Mouse (Mus musculus): ENCODE measurements at regions not wholly inside any gene's neighbourhood (a gene's known extent, or its start where the extent isn't known, plus 50 kb on each side); places are given as distances from the start of the nearest gene placed in this dataset.

- no peaks in the 10 kb centered on the region for H3K4me1 ChIP-seq (ENCODE audit: insufficient read depth)
- H3K9me3 ChIP-seq (ENCODE audit: low read length): no peaks in the 10 kb centered on the region
- ATAC-seq (no peak), DNase-seq (no peak)
- no peaks in the 10 kb centered on the region for H3K36me3 ChIP-seq (ENCODE audit: insufficient read depth)
- no peak overlapping the region for H3K9ac ChIP-seq
- H3K27ac ChIP-seq (ENCODE audit: low read depth, low read length): no peak overlapping the region
- WGBS: 42% methylated on average over 12 of the region's 12 CpGs
- H3K4me2 ChIP-seq (ENCODE audit: low read depth): no peak overlapping the region
- H3K4me3 ChIP-seq (ENCODE audit: low read depth, low read length): no peak overlapping the region
- no peak for TF ChIP-seq CTCF (IDR thresholded peaks at IDR 0.05; ENCODE audit: low read depth)
- H3K27me3 ChIP-seq (ENCODE audit: insufficient read depth, low read length): no peaks in the 10 kb centered on the region
Measured at GRCm38 (mm10) chr15:93000121-93000520, 274.9 kb downstream of the Gxylt1 start.

DNA sequence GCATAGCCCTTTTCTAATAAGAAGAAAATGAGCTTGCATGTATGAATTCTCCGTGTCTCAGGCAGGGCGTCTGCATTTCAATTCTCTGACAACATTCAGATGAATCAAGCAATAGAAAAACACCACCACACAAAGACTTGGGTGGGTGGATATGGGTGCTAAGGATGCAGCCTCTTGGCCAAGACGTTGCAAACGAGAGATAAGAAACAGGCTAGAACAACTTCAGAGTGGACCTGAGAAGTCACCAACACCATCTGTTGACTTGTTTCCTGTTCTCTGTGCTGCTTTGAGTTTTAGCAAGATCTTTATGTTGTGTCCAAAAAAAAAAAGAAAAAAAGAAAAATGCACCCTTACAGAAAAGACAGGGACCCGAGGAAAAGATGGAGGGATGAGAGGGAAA lies 277.0 kb downstream of the Gxylt1 start:
- H3K4me3 ChIP-seq (ENCODE audit: low read depth, low read length): no peak overlapping the region
- H3K9ac ChIP-seq: no peak overlapping the region
- no peak for TF ChIP-seq CTCF (IDR thresholded peaks at IDR 0.05; ENCODE audit: low read depth)
- no peaks in the 10 kb centered on the region for H3K36me3 ChIP-seq (ENCODE audit: insufficient read depth)
- ATAC-seq: no peak
- WGBS: 74% methylated on average over 5 of the region's 5 CpGs
- H3K27ac ChIP-seq (ENCODE audit: low read depth, low read length): no peak overlapping the region
- H3K9me3 ChIP-seq (ENCODE audit: low read length): no peaks in the 10 kb centered on the region
- no peaks in the 10 kb centered on the region for H3K27me3 ChIP-seq (ENCODE audit: insufficient read depth, low read length)
- H3K4me2 ChIP-seq (ENCODE audit: low read depth): no peak overlapping the region
- no peak for DNase-seq
- no peaks in the 10 kb centered on the region for H3K4me1 ChIP-seq (ENCODE audit: insufficient read depth)

GRCm38 (mm10) chr15:92994191-92994671 lies 280.7 kb downstream of the Gxylt1 start:
- Histone ChIP-seq H3K27me3 (ENCODE audit: insufficient read depth, low read length) (no peaks in the 10 kb centered on the region), H3K27ac (ENCODE audit: low read depth, low read length) (peak overlapping the region; percentile 50; the same call in 1 of the 2 replicates), H3K4me1 (ENCODE audit: insufficient read depth) (no peaks in the 10 kb centered on the region), H3K9ac (no peak overlapping the region), H3K4me3 (ENCODE audit: low read depth, low read length) (no peak overlapping the region), H3K9me3 (ENCODE audit: low read length) (no peaks in the 10 kb centered on the region), H3K4me2 (ENCODE audit: low read depth) (peak overlapping the region; percentile 19; the same call in 1 of the 2 replicates), H3K36me3 (ENCODE audit: insufficient read depth) (no peaks in the 10 kb centered on the region)
- DNase-seq: peak; percentile 70
- WGBS: 23% methylated on average over 11 of the region's 11 CpGs
- no peak for TF ChIP-seq CTCF (IDR thresholded peaks at IDR 0.05; ENCODE audit: low read depth)
- ATAC-seq: peak; percentile 73

DNA sequence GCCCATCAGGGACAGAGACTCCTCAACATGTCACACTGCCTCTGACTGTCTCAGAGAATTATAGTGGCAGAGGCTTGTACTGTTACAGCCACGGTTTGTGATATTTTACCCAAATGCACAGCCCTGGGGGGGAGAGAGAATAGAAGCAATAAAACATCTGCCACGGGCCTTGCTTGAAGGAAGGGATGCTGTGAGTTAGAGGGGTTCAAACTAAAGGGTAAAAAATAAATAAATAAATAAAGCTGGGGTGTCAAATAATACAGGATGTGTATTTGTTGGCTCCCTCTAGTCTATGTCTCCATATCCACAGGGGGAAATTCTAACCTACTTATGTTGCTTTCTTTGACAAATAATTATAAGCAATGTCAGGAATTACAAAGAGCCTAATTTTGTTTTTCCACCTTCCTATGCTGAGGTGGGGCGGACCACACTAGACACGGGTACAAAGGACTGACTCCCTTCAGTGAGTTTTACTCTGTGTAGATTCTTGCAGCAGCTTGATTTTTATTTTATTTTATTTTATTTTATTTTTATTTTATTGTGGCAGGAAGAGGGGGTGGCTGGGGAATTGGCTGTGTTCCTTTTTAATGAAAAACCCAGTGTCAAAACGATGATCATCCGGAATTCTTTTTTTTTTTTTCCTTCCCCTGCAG lies 281.3 kb downstream of the Gxylt1 start:
- Histone ChIP-seq H3K4me1 (ENCODE audit: insufficient read depth) (no peaks in the 10 kb centered on the region), H3K27me3 (ENCODE audit: insufficient read depth, low read length) (no peaks in the 10 kb centered on the region), H3K4me3 (ENCODE audit: low read depth, low read length) (no peak overlapping the region), H3K9ac (no peak overlapping the region), H3K4me2 (ENCODE audit: low read depth) (peak overlapping the region; percentile 19; the same call in 1 of the 2 replicates), H3K36me3 (ENCODE audit: insufficient read depth) (no peaks in the 10 kb centered on the region), H3K9me3 (ENCODE audit: low read length) (no peaks in the 10 kb centered on the region), H3K27ac (ENCODE audit: low read depth, low read length) (no peak overlapping the region)
- DNase-seq: no peak
- WGBS: 46% methylated on average over 6 of the region's 6 CpGs
- 0 out of 2 replicates have a peak, but pooled peaks have one; percentile 3 for ATAC-seq
- no peak for TF ChIP-seq CTCF (IDR thresholded peaks at IDR 0.05; ENCODE audit: low read depth)

DNA sequence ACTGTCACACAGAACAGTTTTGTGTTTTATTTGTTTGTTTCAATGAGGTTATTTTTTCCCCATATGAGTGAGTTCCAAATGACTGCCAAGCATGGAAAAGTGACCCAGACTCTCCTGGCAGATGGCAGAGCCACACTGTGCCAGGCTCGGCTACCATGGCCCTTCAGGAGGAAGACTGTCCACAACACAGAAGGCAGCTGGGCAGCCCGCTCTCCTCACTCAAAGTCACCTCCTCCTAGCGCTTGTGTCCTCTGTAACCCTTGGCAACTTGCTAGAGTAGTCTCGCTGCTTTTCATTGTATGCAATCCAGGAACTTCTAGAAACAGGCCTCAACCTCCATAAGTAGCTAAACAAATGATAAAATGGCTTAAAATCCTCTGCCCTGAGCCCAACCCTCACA lies 299.2 kb downstream of the Gxylt1 start:
- Histone ChIP-seq H3K27ac (ENCODE audit: low read depth, low read length) (no peak overlapping the region), H3K4me2 (ENCODE audit: low read depth) (no peak overlapping the region), H3K4me1 (ENCODE audit: insufficient read depth) (no peaks in the 10 kb centered on the region), H3K9ac (no peak overlapping the region), H3K4me3 (ENCODE audit: low read depth, low read length) (no peak overlapping the region), H3K27me3 (ENCODE audit: insufficient read depth, low read length) (no peaks in the 10 kb centered on the region), H3K9me3 (ENCODE audit: low read length) (no peaks in the 10 kb centered on the region), H3K36me3 (ENCODE audit: insufficient read depth) (no peaks in the 10 kb centered on the region)
- no peak for DNase-seq
- WGBS: 67% methylated on average over 4 of the region's 4 CpGs
- no peak for ATAC-seq
- TF ChIP-seq CTCF (IDR thresholded peaks at IDR 0.05; ENCODE audit: low read depth): no peak

DNA sequence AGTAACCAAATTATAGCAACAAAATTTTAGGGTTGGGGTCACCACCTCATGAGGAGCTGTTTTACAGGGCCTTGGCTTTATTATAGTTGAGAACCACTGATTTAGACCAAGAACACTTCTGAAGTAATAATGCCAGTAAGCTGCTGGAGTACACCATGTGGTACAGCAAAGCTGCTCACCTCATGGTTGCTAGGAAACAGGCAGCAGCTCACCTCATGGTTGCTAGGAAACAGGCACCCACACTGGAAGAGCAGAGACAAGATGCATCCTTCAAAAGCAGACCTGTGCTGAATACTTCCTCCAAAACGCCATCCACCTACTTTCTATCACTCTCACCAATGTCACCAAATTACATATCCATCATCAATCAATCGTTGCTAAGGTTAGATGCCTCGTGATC lies 300.0 kb downstream of the Gxylt1 start:
- Histone ChIP-seq H3K4me3 (ENCODE audit: low read depth, low read length) (no peak overlapping the region), H3K36me3 (ENCODE audit: insufficient read depth) (no peaks in the 10 kb centered on the region), H3K4me2 (ENCODE audit: low read depth) (no peak overlapping the region), H3K9me3 (ENCODE audit: low read length) (no peaks in the 10 kb centered on the region), H3K9ac (no peak overlapping the region), H3K27me3 (ENCODE audit: insufficient read depth, low read length) (no peaks in the 10 kb centered on the region), H3K4me1 (ENCODE audit: insufficient read depth) (no peaks in the 10 kb centered on the region), H3K27ac (ENCODE audit: low read depth, low read length) (no peak overlapping the region)
- DNase-seq (peak; percentile 69), ATAC-seq (peak; percentile 85; the same call in 1 of the 2 replicates)
- no peak for TF ChIP-seq CTCF (IDR thresholded peaks at IDR 0.05; ENCODE audit: low read depth)
- WGBS: 67% methylated on average over 3 of the region's 3 CpGs

DNA sequence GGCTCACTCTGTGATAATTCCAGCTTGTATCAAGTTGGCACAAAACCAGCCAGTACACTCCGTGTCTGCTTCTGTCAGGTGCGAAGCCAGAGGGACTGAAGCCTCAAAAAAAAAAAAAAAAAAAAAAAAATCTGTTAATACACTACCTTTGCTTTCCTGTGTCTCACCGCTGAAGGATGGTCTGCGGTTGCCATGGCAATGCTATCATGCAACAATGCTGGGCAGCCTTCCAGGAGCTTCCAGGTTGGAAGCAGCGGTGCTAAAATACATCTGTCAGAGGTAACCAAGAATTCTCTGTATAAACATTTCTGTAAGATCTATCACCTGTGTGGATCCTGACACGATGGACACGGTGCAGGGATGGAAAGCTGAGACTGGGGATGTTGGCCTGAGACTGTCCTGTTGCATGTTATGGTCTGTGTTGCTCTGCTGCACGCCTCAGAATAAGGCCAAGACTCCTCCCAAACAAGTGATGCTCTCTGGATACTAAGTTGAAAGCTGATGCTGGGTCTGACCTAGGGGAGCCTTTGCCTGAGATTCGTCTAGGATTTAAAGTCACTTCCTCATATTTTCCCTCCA lies 301.2 kb downstream of the Gxylt1 start:
- no peaks in the 10 kb centered on the region for H3K27me3 ChIP-seq (ENCODE audit: insufficient read depth, low read length)
- no peak overlapping the region for H3K4me2 ChIP-seq (ENCODE audit: low read depth)
- no peak overlapping the region for H3K4me3 ChIP-seq (ENCODE audit: low read depth, low read length)
- TF ChIP-seq CTCF (IDR thresholded peaks at IDR 0.05; ENCODE audit: low read depth): no peak
- DNase-seq: peak; percentile 56
- WGBS: 60% methylated on average over 9 of the region's 9 CpGs
- H3K9ac ChIP-seq: no peak overlapping the region
- H3K4me1 ChIP-seq (ENCODE audit: insufficient read depth): no peaks in the 10 kb centered on the region
- no peak overlapping the region for H3K27ac ChIP-seq (ENCODE audit: low read depth, low read length)
- no peak for ATAC-seq
- H3K9me3 ChIP-seq (ENCODE audit: low read length): no peaks in the 10 kb centered on the region
- H3K36me3 ChIP-seq (ENCODE audit: insufficient read depth): no peaks in the 10 kb centered on the region
